Mouse (Mus musculus) urinary bladder, postnatal 25 days (tissue): ENCODE results near the gene Usp46.
"Not testable (repeated sequence)": the region's sequence is repeated elsewhere in the genome, so short reads cannot be mapped to it uniquely, and the experiment has no call there.

Source experiments
- DNase-seq: peaks from one replicate; pipeline ENCODE4 v3.0.0; 2022; ENCODE audit warnings: low spot score

Usp46 gene

DNA sequence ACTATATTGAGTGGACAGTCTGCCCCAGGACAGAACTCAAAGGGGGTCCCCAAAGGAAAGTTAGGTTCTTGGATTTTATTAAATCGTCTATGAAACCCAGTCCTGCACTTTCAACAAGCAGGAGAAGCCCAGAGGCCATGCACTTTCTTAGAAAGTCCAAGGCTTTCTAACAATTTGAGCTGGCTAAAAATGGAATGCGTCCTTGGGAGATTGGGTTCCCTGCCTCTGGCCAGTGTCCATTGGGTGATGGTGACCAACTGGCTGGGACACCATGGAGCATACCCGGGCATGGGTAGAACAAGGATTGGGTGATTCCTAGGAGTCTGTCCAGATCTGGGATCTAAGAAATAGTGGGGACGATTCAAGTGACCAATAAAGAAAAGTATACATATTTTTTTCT is 47.7 kb downstream of the Usp46 start:
- no peak for DNase-seq

DNA sequence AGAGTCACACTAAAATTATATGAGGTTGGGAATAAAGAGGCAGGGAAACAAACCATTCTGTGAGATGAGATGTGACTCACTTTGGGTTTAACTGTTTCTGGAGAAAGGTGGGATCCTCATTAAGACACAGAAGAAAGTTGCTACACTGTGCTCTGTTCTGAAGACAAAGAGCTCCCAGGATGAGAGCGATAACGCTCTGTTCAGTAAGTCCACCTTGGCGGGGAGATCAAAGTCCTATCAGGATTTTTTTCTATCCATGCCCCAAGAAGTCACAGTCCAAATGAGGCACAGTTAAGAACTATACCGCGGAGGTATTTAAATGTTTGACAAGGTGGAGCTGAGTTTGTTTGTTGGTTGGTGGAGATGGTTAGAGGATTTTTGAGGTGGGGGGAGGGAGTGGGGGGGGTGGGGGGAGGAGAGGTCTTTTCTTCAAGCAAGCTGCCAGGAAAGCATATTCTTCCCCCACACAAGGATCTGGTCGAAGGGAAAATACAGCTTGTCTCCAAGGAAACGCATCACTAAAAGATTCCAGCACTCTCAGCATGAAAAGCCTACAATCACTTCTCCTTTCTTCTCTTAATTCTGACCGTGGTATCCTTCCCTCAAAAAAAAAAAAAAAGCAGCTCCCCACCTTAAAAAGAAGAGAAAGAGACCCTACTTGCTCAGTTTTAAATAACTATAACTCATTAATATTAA is 49.2 kb downstream of the Usp46 start:
- no peak for DNase-seq

DNA sequence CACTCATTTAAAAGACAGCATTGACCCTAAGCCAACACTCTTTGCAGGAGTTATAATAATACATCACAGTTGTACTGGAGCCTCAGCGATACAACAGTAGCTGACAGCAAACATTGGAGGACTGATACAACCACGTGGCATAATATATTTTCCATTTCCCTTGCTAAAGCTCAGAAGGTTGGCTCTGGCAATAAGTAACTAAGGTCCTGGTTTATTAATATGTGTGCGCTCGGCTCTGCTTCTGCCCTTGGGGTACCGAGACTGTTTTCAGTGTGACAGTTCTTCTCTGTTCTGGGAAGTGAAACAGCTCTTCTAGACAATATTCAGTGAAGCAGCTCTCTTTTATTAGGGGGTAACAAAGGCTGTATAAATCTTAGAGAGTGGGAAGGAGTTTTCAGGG is 50.7 kb downstream of the Usp46 start:
- DNase-seq = no peak

DNA sequence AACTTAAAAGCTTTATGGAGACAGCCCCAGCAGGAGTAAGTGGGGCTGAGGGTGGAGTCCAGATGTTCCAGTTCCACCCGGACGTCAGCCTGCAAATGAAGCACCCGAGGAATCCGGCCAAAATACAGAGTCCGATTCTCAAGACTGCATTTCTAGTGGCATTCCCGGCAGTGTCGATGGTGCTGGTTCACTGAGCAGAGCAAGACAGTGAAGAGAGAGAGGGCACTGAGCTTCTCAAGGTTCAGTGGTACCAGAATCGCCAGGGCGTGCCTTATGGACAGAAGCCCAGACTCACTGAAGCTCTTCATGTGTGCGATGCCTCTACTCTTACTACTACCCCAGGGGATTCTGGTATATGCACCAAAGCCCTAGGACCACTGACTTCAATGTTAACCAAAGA is 56.6 kb downstream of the Usp46 start:
- no peak for DNase-seq

DNA sequence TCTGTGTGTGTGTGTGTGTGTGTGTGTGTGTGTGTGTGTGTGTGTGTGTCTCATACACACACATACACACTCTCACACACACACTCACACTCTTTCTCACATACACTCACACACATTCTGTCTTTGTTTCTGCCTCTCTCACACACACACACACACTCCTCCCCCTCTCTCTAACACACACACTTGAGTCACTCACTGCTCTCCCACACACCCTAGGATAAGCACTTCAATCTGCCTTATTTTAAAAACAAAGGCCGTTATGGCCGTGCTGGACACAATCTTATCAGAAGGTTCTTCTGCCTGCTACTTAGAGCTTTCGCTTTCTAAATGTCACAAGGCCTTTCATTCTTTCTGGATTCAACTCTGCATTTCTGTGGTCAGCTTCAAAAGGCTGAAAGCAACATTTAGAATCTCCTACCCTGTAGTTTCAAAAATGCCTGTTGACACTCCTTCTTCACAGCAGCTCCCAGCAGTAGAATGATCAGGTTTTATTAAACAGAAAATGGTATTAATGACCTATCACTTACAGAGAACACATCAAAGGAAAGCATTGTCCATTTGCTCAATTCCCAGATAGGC is 60.6 kb downstream of the Usp46 start:
- DNase-seq = no peak

DNA sequence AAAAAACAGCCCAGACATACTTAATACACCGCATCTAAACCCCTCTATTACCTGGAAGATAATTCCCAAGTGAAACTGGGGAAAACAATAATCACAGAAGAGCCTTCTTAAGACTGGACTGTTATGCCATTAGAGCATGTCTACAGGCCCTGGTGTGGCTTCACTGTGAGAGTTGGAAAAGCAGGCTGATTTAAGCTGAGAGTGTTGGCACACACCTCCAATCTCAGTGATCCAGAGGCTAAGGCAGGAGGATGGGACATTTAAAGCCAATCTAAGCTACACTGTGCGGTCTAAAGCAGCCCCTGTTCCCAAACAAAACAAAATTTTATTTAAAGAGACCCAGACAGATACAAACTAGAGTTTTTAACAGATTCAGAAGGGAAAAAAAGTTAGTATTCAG is 62.3 kb downstream of the Usp46 start:
- no peak for DNase-seq

DNA sequence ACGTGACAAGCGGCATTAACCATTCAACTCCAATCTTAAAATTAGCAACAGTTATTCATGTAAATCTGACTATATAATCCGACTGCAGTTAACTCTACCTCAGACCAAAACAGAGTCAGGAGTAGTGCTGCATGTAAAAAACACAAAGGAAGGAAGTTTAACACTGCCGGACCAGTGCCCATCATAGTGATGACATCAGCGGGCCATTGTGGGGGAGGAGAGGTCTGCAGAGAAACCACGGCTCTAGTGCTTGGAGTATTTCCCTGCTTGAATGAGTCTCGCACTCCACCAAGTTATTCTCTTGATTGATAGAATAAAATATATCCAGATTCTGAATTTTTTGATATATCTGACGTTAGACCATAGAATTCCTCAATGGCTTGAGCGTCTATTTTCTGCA is 66.5 kb downstream of the Usp46 start:
- DNase-seq = no peak

DNA sequence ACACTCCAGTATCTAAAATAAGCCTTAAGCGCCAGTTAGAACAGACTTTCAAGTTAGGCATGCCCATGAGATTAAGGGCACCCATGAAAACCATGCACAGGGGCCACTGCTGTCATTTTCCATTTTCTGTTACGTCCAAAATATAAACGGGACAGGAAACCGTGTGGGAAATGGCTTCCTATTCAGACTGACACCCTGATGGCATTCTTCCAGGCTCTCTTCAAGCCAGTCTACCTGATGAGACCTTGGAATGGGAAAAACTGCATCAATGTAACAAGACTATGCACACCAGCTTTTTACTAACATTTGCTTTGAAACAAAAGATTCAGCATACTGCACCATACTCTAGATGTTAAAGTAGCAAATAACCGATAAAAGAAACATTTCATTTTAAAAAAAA is 69.3 kb downstream of the Usp46 start:
- no peak for DNase-seq

DNA sequence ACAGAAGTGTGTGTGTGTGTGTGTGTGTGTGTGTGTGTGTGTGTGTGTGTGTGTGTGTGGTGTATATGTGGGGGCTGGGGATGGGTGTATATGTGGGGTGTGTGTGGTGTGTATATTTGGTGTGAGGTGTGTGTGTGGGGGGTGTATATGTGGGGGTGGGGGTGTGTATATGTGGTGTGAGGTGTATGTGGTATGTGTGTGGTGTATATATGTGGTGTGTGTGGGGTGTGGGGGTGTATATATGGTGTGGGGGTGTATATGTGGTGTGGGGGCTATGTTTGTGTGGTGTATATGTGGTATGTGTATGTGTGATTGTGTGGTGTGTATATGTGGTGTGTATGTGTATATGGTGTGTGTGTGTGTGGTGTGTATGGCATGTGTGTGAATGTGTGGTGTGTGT is 73.4 kb downstream of the Usp46 start:
- DNase-seq = no peak

DNA sequence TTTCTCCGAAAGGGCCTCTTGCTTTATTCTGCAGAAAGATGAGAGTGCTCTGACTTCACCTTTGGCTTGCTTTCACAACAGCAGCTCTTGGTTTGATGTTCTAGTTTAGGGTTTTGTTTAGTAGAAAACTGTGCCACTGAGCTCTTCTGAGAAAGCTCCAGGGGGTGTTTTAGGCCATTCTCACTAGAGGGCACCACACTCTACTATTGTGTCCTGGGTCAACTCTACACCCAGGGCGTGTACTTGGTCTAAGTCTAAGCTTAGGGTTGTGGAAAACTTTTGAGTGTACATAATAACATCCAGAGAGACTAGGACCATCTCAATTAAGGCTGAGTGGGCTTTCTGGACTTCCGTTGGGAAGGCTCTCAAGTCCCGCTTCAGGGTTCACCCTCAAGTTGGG is 74.7 kb downstream of the Usp46 start:
- no peak for DNase-seq

DNA sequence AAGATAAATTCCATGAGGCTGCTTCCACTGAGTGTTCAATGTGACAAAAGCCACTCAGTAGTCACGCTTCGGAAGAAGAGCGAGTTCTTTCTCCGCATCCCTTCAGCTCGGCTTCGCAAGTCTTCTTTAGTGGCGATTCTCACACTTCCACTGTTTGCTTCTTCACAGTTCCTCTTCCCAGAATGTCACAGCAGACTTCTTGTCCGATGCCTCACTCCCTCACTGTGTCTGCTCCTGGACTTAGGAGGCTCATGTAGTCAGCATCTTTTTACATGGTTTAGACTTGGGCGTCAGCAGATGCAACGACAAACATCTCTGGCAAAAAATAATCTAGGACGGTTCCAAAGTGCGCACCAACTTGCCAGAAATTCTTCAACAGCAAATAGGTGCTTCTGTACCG is 75.9 kb downstream of the Usp46 start:
- no peak for DNase-seq

DNA sequence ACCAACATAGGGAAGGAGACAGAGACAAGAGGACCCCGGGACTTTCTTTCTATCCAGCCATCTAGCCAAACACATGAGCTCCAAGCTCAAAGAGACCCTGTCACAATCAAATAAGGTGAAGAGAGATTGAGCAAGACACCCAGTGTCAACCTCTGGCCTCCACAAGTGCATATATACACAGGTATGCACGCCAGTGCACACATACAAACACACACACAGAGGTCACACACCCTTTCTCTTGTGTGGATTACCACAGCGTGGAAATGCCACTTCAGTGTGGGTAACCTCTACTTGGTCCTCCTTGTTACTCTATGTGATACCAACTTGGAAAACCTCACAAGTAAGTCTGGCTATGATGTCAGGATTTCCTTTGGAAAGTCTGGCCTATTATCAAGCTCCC is 78.7 kb downstream of the Usp46 start:
- no peak for DNase-seq

DNA sequence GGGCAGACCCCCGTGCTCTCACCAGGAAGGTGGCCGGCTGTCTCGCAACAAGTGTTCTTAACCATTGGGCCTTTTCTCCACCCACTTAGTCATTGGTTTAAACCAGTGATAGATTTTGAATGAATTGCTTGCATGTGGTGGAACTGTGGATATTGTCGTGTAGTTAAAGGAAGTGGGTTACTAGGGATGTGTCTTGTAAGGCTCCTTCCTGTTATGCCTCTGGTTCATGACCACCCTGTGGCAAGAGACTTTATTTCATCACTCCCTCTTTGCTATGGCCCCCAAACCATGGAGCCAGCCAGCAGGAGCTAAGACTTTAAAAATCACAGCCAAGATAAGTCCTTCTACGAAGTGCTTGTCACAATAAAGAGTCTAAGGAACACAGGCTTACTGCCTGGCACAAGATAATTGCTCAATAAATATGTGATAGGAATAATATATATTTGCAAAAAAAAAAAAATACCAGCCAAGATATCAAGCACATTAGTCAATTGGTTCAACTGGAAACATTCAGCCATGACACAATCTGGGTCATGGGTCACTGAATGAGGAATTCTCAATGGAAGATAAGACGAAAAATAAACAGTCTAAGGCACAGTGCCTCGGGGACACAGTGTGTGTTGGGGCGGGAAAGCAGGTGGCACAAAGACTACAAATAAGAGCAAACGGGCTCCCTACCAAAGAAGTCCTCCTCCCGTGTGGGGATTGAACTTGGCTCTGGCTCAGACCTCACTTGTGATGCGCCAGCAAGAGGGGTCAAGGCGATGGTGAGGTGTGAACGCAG is 80.3 kb downstream of the Usp46 start:
- DNase-seq = no peak

DNA sequence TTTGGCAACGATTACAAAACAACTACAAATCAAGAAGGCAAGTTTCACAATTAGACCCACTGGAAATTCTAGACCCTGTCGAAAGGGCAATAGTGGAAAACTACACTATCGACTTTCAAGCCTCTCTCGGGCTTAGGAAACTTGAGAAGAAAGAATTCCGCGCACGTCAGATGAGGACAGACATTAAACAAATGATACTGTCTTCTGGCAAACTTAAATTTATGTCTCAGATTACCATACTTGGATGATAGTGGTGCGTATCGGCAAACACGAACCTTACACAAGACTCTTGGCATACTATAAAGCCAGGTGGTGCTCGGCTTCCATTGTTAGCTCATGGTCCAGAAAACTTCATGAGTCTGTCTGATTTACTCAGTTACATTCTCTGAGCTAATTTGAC is 90.8 kb downstream of the Usp46 start:
- DNase-seq = no peak

DNA sequence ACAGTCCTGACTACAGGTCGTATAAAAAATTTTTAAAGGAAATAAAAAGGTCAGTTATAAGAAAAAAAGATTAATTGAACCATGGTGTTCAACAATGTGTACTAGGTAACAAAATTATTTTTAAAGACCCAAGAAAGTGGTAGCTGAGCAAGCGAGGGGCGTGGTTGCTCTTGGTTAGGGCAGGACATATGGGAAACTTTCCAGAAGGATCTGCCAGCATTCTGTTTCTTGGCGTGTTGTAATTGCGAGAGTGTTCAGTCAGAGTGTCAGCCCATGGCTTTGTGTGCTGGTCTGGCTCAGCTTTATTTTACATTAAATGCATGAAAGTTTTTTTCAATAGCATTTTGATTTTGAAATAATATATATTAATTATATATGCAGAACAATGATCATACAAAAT is 96.5 kb downstream of the Usp46 start:
- no peak for DNase-seq

DNA sequence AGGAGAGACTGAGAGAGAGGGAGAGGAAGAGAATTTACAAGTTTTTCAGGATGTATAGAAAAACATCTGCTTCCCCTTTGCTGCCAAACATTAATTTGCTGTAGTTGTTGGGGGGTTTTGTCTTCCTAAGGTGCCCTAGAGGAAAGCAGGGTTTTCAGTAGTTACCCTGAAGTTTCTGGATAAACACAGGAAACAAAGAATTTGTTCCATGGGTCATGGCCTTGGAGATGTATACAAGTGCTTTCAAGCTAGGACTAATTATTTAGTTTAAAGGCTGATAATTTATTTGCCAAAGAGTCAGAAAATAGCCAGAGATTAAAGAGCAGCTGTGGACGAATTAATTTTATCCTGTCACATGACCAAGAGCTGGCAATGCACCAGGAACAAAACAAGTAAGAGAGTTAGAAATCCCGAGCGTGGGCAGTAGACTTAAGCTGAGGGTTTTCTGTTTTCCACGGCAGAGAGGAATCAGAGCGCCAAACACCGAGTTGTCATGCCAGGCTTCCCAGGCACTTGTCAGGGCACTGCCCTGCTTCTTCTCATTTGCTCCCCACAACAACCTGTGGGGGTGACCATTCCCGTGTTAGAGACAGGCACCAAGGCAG is 98.1 kb downstream of the Usp46 start:
- DNase-seq = no peak

DNA sequence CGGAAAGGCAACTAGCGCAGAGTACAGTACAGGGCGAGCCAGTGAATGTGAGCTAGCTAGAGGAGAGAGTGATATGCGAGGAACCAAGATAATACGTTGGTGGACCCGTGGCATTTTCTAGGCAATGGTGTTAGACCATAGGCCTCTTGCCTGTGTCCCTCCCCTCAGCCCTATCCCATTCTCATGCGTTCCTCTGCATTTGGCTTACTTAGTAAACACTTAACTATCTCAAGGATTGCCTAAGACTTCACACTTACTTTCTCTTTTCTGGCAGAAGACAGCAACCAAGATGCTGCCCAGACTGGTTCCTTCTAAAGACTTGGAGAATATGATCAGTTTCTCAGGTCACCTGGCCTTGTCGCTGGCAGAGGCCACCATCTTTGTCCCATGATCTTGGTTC is 98.9 kb downstream of the Usp46 start:
- no peak for DNase-seq

DNA sequence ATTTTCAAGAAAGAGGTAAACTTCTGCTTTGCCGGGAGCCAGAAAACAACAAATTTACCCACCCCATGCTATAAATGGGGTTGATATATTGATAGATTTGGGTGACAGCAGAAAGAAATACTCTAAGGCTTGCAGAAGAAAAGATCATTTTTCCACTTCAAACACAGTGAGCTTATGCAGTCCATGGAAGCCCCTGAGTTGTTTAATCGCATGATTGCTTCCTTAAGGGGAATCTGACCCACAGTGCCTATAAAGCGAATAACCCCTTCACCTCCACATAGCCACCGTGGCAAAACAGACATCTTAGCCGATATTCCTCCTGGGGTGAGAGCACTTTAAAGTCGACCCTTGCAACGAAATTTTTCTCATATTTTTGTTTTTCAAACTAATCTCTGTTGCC is 108.5 kb downstream of the Usp46 start:
- no peak for DNase-seq

DNA sequence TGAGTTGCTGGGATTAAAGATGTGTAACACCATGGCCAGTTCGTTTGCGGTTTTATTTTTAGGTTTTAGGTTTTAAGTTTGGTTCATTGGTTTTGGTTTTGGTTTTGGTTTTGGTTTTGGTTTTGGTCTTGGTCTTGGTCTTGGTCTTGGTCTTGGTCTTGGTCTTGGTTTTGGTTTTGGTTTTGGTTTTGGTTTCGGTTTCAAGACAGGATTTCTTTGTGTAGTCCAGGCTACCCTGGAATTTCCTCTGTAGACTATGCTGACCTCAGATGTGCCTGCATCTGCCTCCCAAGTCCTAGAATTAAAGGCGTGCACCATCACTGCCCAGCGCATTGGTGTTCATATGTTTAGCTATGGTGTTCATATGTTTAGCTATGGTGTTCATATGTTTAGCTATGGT is 109.6 kb downstream of the Usp46 start:
- DNase-seq = not testable (repeated sequence)

DNA sequence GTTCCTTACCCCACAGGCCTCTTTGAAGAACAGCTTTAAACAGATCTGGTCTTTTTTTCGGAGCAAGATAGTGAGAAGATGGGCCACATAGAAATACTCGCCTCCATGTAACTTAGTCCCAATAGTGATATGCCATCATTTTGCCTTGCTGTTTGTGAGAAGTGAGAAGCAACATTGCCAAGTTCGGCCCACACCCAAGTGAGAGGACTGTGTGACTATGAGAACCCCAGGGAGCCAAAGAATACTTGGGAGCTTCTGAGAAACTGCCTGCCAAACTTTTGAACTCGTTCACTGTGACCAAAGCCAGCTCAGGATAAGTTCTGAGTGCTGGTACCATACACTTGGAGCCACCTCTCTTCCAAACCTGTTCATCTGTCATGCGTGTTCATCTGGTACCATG is 110.1 kb downstream of the Usp46 start:
- DNase-seq = no peak

DNA sequence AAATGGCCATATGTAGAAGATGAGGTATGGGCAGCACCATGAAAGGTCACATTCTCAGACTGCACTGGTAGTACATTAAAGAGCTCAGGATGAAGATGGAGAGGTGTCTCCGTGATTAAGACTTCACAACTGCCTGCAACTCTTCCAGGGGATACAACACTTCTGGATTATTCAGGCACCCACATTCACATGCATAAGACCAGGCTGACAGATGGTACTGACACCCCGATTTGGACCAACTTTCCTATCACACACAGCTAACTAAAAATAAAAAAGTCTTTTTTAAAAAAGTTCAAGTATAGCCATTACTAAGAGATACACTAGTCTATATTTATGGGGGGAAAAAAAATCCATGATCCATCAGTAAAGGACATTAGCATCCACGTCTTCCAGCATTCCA is 112.5 kb downstream of the Usp46 start:
- DNase-seq = no peak

DNA sequence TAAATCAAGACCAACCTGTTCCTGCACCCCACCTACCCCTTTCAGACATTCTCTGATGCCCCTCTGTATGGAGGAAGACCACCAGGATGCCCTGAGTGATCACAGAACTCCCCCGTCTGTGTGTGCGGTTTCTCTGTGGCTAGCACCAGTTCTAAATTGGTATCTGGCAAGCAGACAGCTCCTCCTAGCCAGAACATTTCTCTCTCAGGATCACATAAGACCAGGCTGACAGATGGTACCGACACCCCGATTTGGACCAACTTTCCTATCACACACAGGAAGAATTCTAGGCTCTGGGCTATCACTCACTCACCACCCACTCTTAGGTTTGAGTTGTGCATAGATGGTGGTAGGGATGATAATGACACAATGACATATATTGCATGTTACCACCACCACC is 113.2 kb downstream of the Usp46 start:
- no peak for DNase-seq

DNA sequence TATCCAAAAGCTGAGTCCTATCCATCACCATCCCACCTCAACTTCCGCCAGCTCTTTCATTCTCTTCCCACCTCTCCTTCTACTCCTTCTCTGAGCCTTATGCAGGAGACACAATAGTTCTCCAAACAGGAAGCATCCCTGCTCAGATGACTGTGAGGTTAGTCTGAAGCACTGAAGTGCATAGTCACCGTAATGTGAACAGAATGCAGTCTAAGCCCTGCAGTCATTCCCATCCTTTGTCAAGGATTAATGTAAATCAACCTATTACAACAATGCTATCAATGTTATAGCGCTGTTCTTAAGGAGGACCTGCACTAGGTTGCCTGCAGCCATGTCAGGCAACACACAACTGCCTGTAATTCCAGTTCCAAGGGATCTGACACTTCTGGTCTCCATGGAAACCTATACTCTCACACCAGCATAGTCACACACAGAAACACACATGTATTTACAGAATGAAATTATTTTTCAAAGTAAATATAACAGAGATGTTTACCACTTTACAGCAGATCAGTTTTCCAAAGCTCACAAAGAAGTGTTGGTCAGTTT is 115.1 kb downstream of the Usp46 start:
- DNase-seq = no peak
